18 mouse cellular contexts compared by ENCODE assay signal in genomic region chr12:83052391-83052790, GRCm38 (mm10).
"Had no signal": no experiment of that assay in that cellular context is flagged by ENCODE, and none has a peak within 500 bp of the region (broad histone marks: within the 10 kb centered on the region; RNA-seq: fewer than 3 reads in every experiment).

No protein-coding gene starts in this region.

- H3K27me3 ChIP-seq: limb, embryonic 12.5 days; limb, embryonic 15.5 days; lung, embryonic 15.5 days; megakaryocyte, embryonic 14.5 days; midbrain, embryonic 13.5 days; neural tube, embryonic 13.5 days; stomach, embryonic 15.5 days had no signal

- H3K4me3 ChIP-seq: limb, embryonic 12.5 days; limb, embryonic 15.5 days; lung, embryonic 15.5 days; megakaryocyte, embryonic 14.5 days; midbrain, embryonic 10.5 days; midbrain, embryonic 13.5 days; myocyte; neural tube, embryonic 13.5 days; stomach, embryonic 15.5 days had no signal

- H3K27ac ChIP-seq: limb, embryonic 12.5 days; limb, embryonic 15.5 days; liver, embryonic 14.5 days; lung, embryonic 15.5 days; midbrain, embryonic 10.5 days; midbrain, embryonic 13.5 days; neural tube, embryonic 13.5 days; stomach, embryonic 15.5 days had no signal

- DNase-seq: kidney, adult 9 months; layer of hippocampus, adult 9-11 months; liver, postnatal 0 days; lung, postnatal 36 days; retina, postnatal 1 day; right cerebral cortex, postnatal 25 days; spleen, adult 18-20 months; thymus, postnatal 25 days had no signal

- H3K4me1 ChIP-seq: limb, embryonic 12.5 days; limb, embryonic 15.5 days; lung, embryonic 15.5 days; megakaryocyte, embryonic 14.5 days; midbrain, embryonic 10.5 days; midbrain, embryonic 13.5 days; stomach, embryonic 15.5 days had no signal

- H3K9me3 ChIP-seq: limb, embryonic 15.5 days; lung, embryonic 15.5 days; stomach, embryonic 15.5 days had no signal

- H3K36me3 ChIP-seq: limb, embryonic 12.5 days; limb, embryonic 15.5 days; lung, embryonic 15.5 days; midbrain, embryonic 10.5 days; neural tube, embryonic 13.5 days; stomach, embryonic 15.5 days had no signal

- H3K9ac ChIP-seq: limb, embryonic 12.5 days; limb, embryonic 15.5 days; liver, embryonic 14.5 days; liver, postnatal 0 days; lung, embryonic 15.5 days; midbrain, embryonic 13.5 days; neural tube, embryonic 13.5 days; stomach, embryonic 15.5 days had no signal
